Mouse (Mus musculus) cerebellum, postnatal 4 days (tissue): ENCODE data around the gene Zfp599.
A peak's percentile ranks its signal among the peaks of the same experiment; 100 is the strongest.
"Not testable (repeated sequence)": the region's sequence is repeated elsewhere in the genome, so short reads cannot be mapped to it uniquely, and the experiment has no call there.

Experiments
- DNase-seq, 2 experiments: peaks; one replicate each; pipeline ENCODE4 v3.0.0; 2022; ENCODE audit warnings: low spot score in 2 of 2, mixed read lengths in 1 of 2

Zfp599 gene

GRCm38 (mm10) chr9:22259184-22260091, at the start of gene Zfp599:
Gene Zfp599, minus strand, starts transcription at chr9:22259895.
- DNase-seq, result peak; percentile 23 to 52

- not testable (repeated sequence) for DNase-seq
Observed at GRCm38 (mm10) chr9:22307920-22308262, 48.2 kb upstream of the Zfp599 start.

- peak; percentile 77 to 91 for DNase-seq
Observed at GRCm38 (mm10) chr9:22307156-22307919, 47.6 kb upstream of the Zfp599 start, which contains the start of gene Zfp810. Gene Zfp810, minus strand, starts transcription at chr9:22307648.

GRCm38 (mm10) chr9:22306726-22307125, 47.0 kb upstream of the Zfp599 start:
- no peak for DNase-seq

GRCm38 (mm10) chr9:22302199-22302598, 42.5 kb upstream of the Zfp599 start:
- no peak for DNase-seq

GRCm38 (mm10) chr9:22278733-22279132, 19.0 kb upstream of the Zfp599 start:
- no peak for DNase-seq

GRCm38 (mm10) chr9:22268886-22269285, 9.2 kb upstream of the Zfp599 start:
- DNase-seq, result no peak

- DNase-seq, result no peak
Observed at GRCm38 (mm10) chr9:22262611-22263010, 2.9 kb upstream of the Zfp599 start.

GRCm38 (mm10) chr9:22261594-22261993, 1.9 kb upstream of the Zfp599 start:
- no peak for DNase-seq

- no peak for DNase-seq
Observed at GRCm38 (mm10) chr9:22260092-22260422, 362 bp upstream of the Zfp599 start.

GRCm38 (mm10) chr9:22258784-22259183, 911 bp downstream of the Zfp599 start:
- DNase-seq, result no peak

GRCm38 (mm10) chr9:22256579-22256978, 3.1 kb downstream of the Zfp599 start:
- no peak for DNase-seq

GRCm38 (mm10) chr9:22244242-22244641, 15.5 kb downstream of the Zfp599 start:
- no peak for DNase-seq

GRCm38 (mm10) chr9:22240001-22240400, 19.7 kb downstream of the Zfp599 start:
- DNase-seq, result no peak

GRCm38 (mm10) chr9:22230556-22230955, 29.1 kb downstream of the Zfp599 start:
- no peak for DNase-seq

- no peak for DNase-seq
Observed at GRCm38 (mm10) chr9:22230061-22230460, 29.6 kb downstream of the Zfp599 start.

- no peak for DNase-seq
Observed at GRCm38 (mm10) chr9:22229386-22230026, 30.2 kb downstream of the Zfp599 start.

GRCm38 (mm10) chr9:22226846-22227245, 32.8 kb downstream of the Zfp599 start:
- peak in 1 of 2 experiments; percentile 21 for DNase-seq

- DNase-seq, result not testable (repeated sequence)
Observed at GRCm38 (mm10) chr9:22226389-22226673, 33.4 kb downstream of the Zfp599 start.

- peak; percentile 98 to 100 for DNase-seq
Observed at GRCm38 (mm10) chr9:22225581-22226388, 33.9 kb downstream of the Zfp599 start, which contains the start of gene Zfp809. Gene Zfp809, plus strand, starts transcription at chr9:22225714.
